Mouse (Mus musculus): ENCODE data around the gene Olfr613. TPM values are rescaled to one million over a fixed set of nuclear protein-coding genes. Genes with fewer than 3 reads are reported as not detected.

Olfr613 gene
- polyA plus RNA-seq (2017; shearing (Covaris generic)) = not detected

DNA sequence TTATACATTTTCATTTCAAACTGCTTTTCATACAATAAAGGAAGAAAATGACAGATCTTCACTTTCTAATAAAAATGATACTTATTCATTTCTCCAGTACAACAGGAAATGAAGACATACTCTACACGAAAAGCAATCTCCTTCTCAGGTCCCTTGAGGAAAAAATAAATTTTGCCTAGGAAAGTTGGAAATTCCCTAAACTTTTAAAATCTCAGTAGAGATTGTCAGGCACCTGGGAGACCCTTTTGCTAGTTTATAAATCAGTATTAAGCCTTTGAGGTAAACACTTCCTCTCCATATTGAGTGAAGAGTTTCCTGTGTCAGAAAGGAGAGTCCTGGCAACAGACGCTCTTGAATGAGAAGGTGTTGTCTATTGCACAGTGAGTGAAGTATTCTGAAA is at the start of gene Olfr613:
Olfr613 (plus strand) TSS at position 301 of the 400 bp plus-strand sequence.

GRCm38 (mm10) chr7:103512022-103512421 is 35.9 kb upstream of the Olfr613 start, which contains the start of gene Olfr610:
Olfr610 (minus strand) TSS chr7:103512122.

DNA sequence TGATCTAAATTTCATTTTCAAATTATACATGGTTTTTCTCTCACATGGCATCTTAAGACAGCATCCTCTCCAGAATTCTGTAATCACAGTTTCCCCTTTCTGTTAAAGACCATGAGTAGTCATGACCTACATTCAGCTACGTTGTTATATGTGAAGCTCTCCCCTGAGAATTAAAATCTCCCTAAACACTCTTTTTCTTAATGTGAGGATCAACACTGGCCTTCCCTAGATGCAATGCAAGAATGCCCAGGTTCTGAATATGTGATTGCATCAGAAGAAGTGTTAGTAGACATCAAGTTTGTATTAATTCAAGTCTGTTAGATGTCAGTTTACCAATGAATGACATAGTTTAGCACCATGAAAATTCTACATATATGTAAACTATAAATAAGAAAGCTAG is 27.1 kb upstream of the Olfr613 start, which contains the start of gene Olfr611:
Olfr611 (minus strand) TSS at position 101 of the 400 bp plus-strand sequence.

DNA sequence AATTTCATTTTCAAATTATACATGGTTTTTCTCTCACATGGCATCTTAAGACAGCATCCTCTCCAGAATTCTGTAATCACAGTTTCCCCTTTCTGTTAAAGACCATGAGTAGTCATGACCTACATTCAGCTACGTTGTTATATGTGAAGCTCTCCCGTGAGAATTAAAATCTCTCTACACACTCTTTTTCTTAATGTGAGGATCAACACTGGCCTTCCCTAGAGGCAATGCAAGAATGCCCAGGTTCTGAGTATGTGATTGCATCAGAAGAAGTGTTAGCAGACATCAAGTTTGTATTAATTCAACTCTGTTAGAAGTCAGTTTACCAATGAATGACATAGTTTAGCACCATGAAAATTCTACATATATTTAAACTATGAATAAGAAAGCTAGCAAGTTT is 5.3 kb upstream of the Olfr613 start, which contains the start of gene Olfr612:
Olfr612 (minus strand) TSS at position 101 of the 400 bp plus-strand sequence.

GRCm38 (mm10) chr7:103555779-103556178 is 7.9 kb downstream of the Olfr613 start, which contains the start of gene Olfr615:
Olfr615 (plus strand) TSS chr7:103556079.

GRCm38 (mm10) chr7:103569043-103569442 is 21.2 kb downstream of the Olfr613 start, which contains the start of gene Olfr616:
Olfr616 (minus strand) TSS chr7:103569143.

GRCm38 (mm10) chr7:103572761-103573160 is 24.9 kb downstream of the Olfr613 start, which contains the start of gene Olfr617:
Olfr617 (plus strand) TSS chr7:103573061.

GRCm38 (mm10) chr7:103589803-103590202 is 41.9 kb downstream of the Olfr613 start, which contains the start of gene Olfr618:
Olfr618 (plus strand) TSS chr7:103590103.

GRCm38 (mm10) chr7:103600275-103600674 is 52.4 kb downstream of the Olfr613 start, which contains the start of gene Olfr619:
Olfr619 (plus strand) TSS chr7:103600575.

Other genes starting within 250 kb of the Olfr613 start
- under 1 TPM in 1 of 2 experiments, not detected in 1; 0.29 TPM for gene Olfr596, start 242.4 kb upstream of the Olfr613 start, polyA plus RNA-seq (2017; shearing (Covaris generic))
- under 1 TPM; 0.10 to 0.17 TPM for gene Olfr597, start 231.8 kb upstream of the Olfr613 start, polyA plus RNA-seq (2017; shearing (Covaris generic))
- not detected for gene Olfr598, start 224.5 kb upstream of the Olfr613 start, polyA plus RNA-seq (2017; shearing (Covaris generic))
- not detected for gene Olfr599, start 212.2 kb upstream of the Olfr613 start, polyA plus RNA-seq (2017; shearing (Covaris generic))
- gene Olfr600, start 198.4 kb upstream of the Olfr613 start, polyA plus RNA-seq (2017; shearing (Covaris generic)) = under 1 TPM in 1 of 2 experiments, not detected in 1; 0.89 TPM
- gene Olfr601, start 185.4 kb upstream of the Olfr613 start, polyA plus RNA-seq (2017; shearing (Covaris generic)) = 1 to 10 TPM in 1 of 2 experiments, under 1 TPM in 1; 0.59 to 2.7 TPM
- gene Olfr603, start 161.9 kb upstream of the Olfr613 start, polyA plus RNA-seq (2017; shearing (Covaris generic)) = 1 to 10 TPM in 1 of 2 experiments, not detected in 1; 2.6 TPM
- gene Usp17lc, start 133.0 kb upstream of the Olfr613 start, polyA plus RNA-seq (2017; shearing (Covaris generic)) = not detected
- not detected for gene Olfr605, start 102.6 kb upstream of the Olfr613 start, polyA plus RNA-seq (2017; shearing (Covaris generic))
- not detected for gene Olfr606, start 99.0 kb upstream of the Olfr613 start, polyA plus RNA-seq (2017; shearing (Covaris generic))
- under 1 TPM; 0.05 to 0.20 TPM for gene Olfr607, start 83.9 kb upstream of the Olfr613 start, polyA plus RNA-seq (2017; shearing (Covaris generic))
- under 1 TPM in 1 of 2 experiments, not detected in 1; 0.56 TPM for gene Olfr608, start 78.2 kb upstream of the Olfr613 start, polyA plus RNA-seq (2017; shearing (Covaris generic))
- under 1 TPM in 1 of 2 experiments, not detected in 1; 0.05 TPM for gene Olfr609, start 50.0 kb upstream of the Olfr613 start, polyA plus RNA-seq (2017; shearing (Covaris generic))
- not detected for gene Olfr610, start 36.0 kb upstream of the Olfr613 start, polyA plus RNA-seq (2017; shearing (Covaris generic))
- gene Olfr611, start 27.2 kb upstream of the Olfr613 start, polyA plus RNA-seq (2017; shearing (Covaris generic)) = not detected
- not detected for gene Olfr612, start 5.4 kb upstream of the Olfr613 start, polyA plus RNA-seq (2017; shearing (Covaris generic))
- not detected for gene Olfr615, start 8.0 kb downstream of the Olfr613 start, polyA plus RNA-seq (2017; shearing (Covaris generic))
- gene Olfr616, start 21.1 kb downstream of the Olfr613 start, polyA plus RNA-seq (2017; shearing (Covaris generic)) = not detected
- not detected for gene Olfr617, start 25.0 kb downstream of the Olfr613 start, polyA plus RNA-seq (2017; shearing (Covaris generic))
- not detected for gene Olfr618, start 42.0 kb downstream of the Olfr613 start, polyA plus RNA-seq (2017; shearing (Covaris generic))
- gene Olfr619, start 52.5 kb downstream of the Olfr613 start, polyA plus RNA-seq (2017; shearing (Covaris generic)) = under 1 TPM in 1 of 2 experiments, not detected in 1; 0.11 TPM
- gene Olfr620, start 64.5 kb downstream of the Olfr613 start, polyA plus RNA-seq (2017; shearing (Covaris generic)) = under 1 TPM; 0.24 to 0.61 TPM
- gene Olfr622, start 94.6 kb downstream of the Olfr613 start, polyA plus RNA-seq (2017; shearing (Covaris generic)) = not detected
- not detected for gene Olfr623, start 115.6 kb downstream of the Olfr613 start, polyA plus RNA-seq (2017; shearing (Covaris generic))
- gene Olfr624, start 123.1 kb downstream of the Olfr613 start, polyA plus RNA-seq (2017; shearing (Covaris generic)) = under 1 TPM; 0.05 to 0.10 TPM
- not detected for gene Olfr625-ps1, start 134.6 kb downstream of the Olfr613 start, polyA plus RNA-seq (2017; shearing (Covaris generic))
- not detected for gene Olfr243, start 166.6 kb downstream of the Olfr613 start, polyA plus RNA-seq (2017; shearing (Covaris generic))
- not detected for gene Olfr628, start 182.3 kb downstream of the Olfr613 start, polyA plus RNA-seq (2017; shearing (Covaris generic))
- gene Olfr629, start 196.9 kb downstream of the Olfr613 start, polyA plus RNA-seq (2017; shearing (Covaris generic)) = not detected
- gene Olfr630, start 209.3 kb downstream of the Olfr613 start, polyA plus RNA-seq (2017; shearing (Covaris generic)) = not detected
- not detected for gene Olfr69, start 223.5 kb downstream of the Olfr613 start, polyA plus RNA-seq (2017; shearing (Covaris generic))
- gene Olfr68, start 231.6 kb downstream of the Olfr613 start, polyA plus RNA-seq (2017; shearing (Covaris generic)) = not detected
- not detected for gene Olfr67, start 243.7 kb downstream of the Olfr613 start, polyA plus RNA-seq (2017; shearing (Covaris generic))